Mouse (Mus musculus): ENCODE results near the gene Gjb6.

The Gjb6 gene

GRCm38 (mm10) chr14:57082863-57083262 lies 50.5 kb downstream of the Gjb6 start:
- DNase-seq, result no peak

DNA sequence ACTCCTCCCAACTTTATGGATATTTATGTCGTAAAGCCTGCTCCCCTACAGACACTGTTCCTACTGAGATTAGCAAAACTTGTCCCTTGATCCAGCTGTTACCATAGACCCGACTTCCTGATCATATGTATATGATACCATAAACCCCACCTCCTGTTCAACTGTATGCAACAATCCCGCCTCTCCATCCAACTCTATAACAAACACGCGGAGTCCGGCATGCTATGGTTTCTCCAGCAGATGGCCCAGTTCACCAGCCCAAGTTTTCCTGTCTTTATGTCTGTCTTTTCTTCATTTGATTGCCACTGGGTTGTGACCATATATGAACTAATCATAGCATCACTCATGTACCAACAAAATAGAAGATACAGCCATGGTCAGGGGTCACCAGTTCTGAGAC lies 57.9 kb downstream of the Gjb6 start:
- no peak for DNase-seq
